Mouse (Mus musculus): ENCODE results near the gene Pafah1b2. TPM values are rescaled to one million over a fixed set of nuclear protein-coding genes. Genes with fewer than 3 reads are reported as not detected.

Gene Pafah1b2
- total and polyA plus RNA-seq, 3 experiments, result 96.7 to 167 (median 154) TPM

GRCm38 (mm10) chr9:45942916-45943315, 69.6 kb downstream of the Pafah1b2 start:
- no peak for DNase-seq

GRCm38 (mm10) chr9:45942464-45942863, 70.0 kb downstream of the Pafah1b2 start:
- DNase-seq, result no peak

GRCm38 (mm10) chr9:45941329-45941888, 71.1 kb downstream of the Pafah1b2 start:
- DNase-seq, result no peak

GRCm38 (mm10) chr9:45939794-45940193, 72.7 kb downstream of the Pafah1b2 start:
- no peak for DNase-seq

GRCm38 (mm10) chr9:45938952-45939637, 73.4 kb downstream of the Pafah1b2 start:
- peak; percentile 44 for DNase-seq

- DNase-seq, result peak; percentile 91
Observed at GRCm38 (mm10) chr9:45938088-45938487, 74.4 kb downstream of the Pafah1b2 start.

- DNase-seq, result peak; percentile 75
Observed at GRCm38 (mm10) chr9:45936883-45937282, 75.6 kb downstream of the Pafah1b2 start.

- DNase-seq, result peak; percentile 42
Observed at GRCm38 (mm10) chr9:45935628-45936210, 76.8 kb downstream of the Pafah1b2 start, which contains the start of gene Tagln. Gene Tagln (minus strand): TSS chr9:45936058.

GRCm38 (mm10) chr9:45932571-45933415, 79.7 kb downstream of the Pafah1b2 start:
- DNase-seq, result no peak

GRCm38 (mm10) chr9:45931958-45932357, 80.5 kb downstream of the Pafah1b2 start:
- no peak for DNase-seq

GRCm38 (mm10) chr9:45929285-45929684, 83.2 kb downstream of the Pafah1b2 start:
- no peak for DNase-seq

GRCm38 (mm10) chr9:45919895-45920294, 92.6 kb downstream of the Pafah1b2 start:
- DNase-seq, result peak; percentile 46

- DNase-seq, result peak; percentile 75
Observed at GRCm38 (mm10) chr9:45917041-45917934, 95.2 kb downstream of the Pafah1b2 start.

- DNase-seq, result no peak
Observed at GRCm38 (mm10) chr9:45915659-45916058, 96.8 kb downstream of the Pafah1b2 start.

Small RNAs within 50 kb of the gene (microRNA-seq; reads per million reads assigned to microRNA genes)
- 0.88 to 2.5 reads per million in 2 experiments for gene Mir7087

Other genes starting within 250 kb of the Pafah1b2 start
- gene Cep164, start 184.0 kb downstream of the Pafah1b2 start, total RNA-seq (2021), result 10 to 100 TPM; 15.0 to 18.8 TPM
- gene Cep164, start 184.0 kb downstream of the Pafah1b2 start, polyA plus RNA-seq (2012; rRNA removed), result 23.4 and 28.1 TPM in 2 replicates
- 10 to 100 TPM; 22.0 to 27.6 TPM for gene Bace1, start 174.1 kb downstream of the Pafah1b2 start, total RNA-seq (2021)
- gene Bace1, start 174.1 kb downstream of the Pafah1b2 start, polyA plus RNA-seq (2012; rRNA removed), result 22.9 and 28.7 TPM in 2 replicates
- 10 to 100 TPM; 20.8 to 30.0 TPM for gene Pcsk7, start 106.2 kb downstream of the Pafah1b2 start, total RNA-seq (2021)
- 18.4 and 28.0 TPM in 2 replicates for gene Pcsk7, start 106.2 kb downstream of the Pafah1b2 start, polyA plus RNA-seq (2012; rRNA removed)
- gene Rnf214, start 105.8 kb downstream of the Pafah1b2 start, total RNA-seq (2021), result 10 to 100 TPM; 37.4 to 48.5 TPM
- gene Rnf214, start 105.8 kb downstream of the Pafah1b2 start, polyA plus RNA-seq (2012; rRNA removed), result 15.8 and 17.6 TPM in 2 replicates
- gene Tagln, start 76.6 kb downstream of the Pafah1b2 start, total RNA-seq (2021), result 100 to 1,000 TPM in 1 of 2 experiments, 10 to 100 TPM in 1; 80.8 to 268 TPM
- 59.9 and 80.9 TPM in 2 replicates for gene Tagln, start 76.6 kb downstream of the Pafah1b2 start, polyA plus RNA-seq (2012; rRNA removed)
- gene Sidt2, start 57.4 kb downstream of the Pafah1b2 start, total RNA-seq (2021), result 100 to 1,000 TPM; 138 to 351 TPM
- 942 and 1,575 TPM in 2 replicates for gene Sidt2, start 57.4 kb downstream of the Pafah1b2 start, polyA plus RNA-seq (2012; rRNA removed)
- 10 to 100 TPM; 49.2 to 87.3 TPM for gene Sik3, start 130 bp upstream of the Pafah1b2 start, total RNA-seq (2021)
- gene Sik3, start 130 bp upstream of the Pafah1b2 start, polyA plus RNA-seq (2012; rRNA removed), result 17.2 and 30.2 TPM in 2 replicates
- gene Apoa1, start 215.9 kb upstream of the Pafah1b2 start, total RNA-seq (2021), result 10 to 100 TPM in 1 of 2 experiments, 1 to 10 TPM in 1; 1.7 to 37.3 TPM
- gene Apoa1, start 215.9 kb upstream of the Pafah1b2 start, polyA plus RNA-seq (2012; rRNA removed), result 0.75 and 5.6 TPM in 2 replicates
- 10 to 100 TPM in 1 of 2 experiments, 1 to 10 TPM in 1; 4.6 to 20.4 TPM for gene Apoc3, start 222.9 kb upstream of the Pafah1b2 start, total RNA-seq (2021)
- gene Apoc3, start 222.9 kb upstream of the Pafah1b2 start, polyA plus RNA-seq (2012; rRNA removed), result 4.8 and 6.1 TPM in 2 replicates
- gene Apoa4, start 228.0 kb upstream of the Pafah1b2 start, total RNA-seq (2021), result under 1 TPM in 1 of 2 experiments, not detected in 1; 0.26 TPM
- gene Apoa4, start 228.0 kb upstream of the Pafah1b2 start, polyA plus RNA-seq (2012; rRNA removed), result 0.11 and 0.35 TPM in 2 replicates